Mouse (Mus musculus) left cerebral cortex, adult 8-10 months (tissue): ENCODE measurements around the gene Map2k1. TPM values are rescaled to one million over a fixed set of nuclear protein-coding genes. Genes with fewer than 3 reads are reported as not detected.

Experiments used
- DNase-seq, 2 experiments: peaks; one replicate each; pipeline ENCODE4 v3.0.0; 2022; ENCODE audit warnings: low spot score in 2 of 2
- total RNA-seq, 4 experiments: library from RNA; stranded (reverse); gene quantifications; 2 replicates each; pipeline ENCODE4 v1.2.4; 2022

Map2k1 gene
- total RNA-seq, 4 experiments from 2014 or later: 274 to 294 (median 288) TPM

DNA sequence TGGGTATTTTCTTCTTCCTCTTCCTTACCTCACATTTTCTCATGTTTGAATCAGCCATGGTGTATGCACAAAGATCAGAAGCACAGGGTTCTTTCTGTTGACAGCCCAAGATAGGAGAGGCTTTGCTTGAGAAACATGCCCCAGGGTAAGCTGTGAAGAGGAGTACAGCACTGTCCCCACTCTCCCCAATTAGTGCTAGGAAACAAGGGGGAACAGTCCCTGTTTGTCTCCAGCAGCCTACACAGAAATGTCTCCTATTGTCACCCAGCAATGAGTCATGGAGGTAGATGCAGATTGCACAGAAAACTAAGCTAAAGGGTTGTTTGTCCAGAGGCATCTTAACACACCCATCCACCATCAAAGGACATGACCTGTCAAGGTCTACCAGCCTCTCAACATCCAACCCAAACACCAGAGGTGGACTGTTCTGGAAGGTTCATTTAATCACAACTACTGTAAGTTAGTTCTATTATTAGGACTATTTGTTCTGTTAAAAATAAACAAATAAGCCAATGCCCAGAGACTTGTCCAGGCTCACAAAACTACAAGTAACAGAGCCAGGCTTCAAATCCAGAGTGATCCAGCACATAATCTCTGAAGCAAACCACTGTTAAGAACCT, 3.2 kb downstream of the Map2k1 start:
- DNase-seq: no peak

DNA sequence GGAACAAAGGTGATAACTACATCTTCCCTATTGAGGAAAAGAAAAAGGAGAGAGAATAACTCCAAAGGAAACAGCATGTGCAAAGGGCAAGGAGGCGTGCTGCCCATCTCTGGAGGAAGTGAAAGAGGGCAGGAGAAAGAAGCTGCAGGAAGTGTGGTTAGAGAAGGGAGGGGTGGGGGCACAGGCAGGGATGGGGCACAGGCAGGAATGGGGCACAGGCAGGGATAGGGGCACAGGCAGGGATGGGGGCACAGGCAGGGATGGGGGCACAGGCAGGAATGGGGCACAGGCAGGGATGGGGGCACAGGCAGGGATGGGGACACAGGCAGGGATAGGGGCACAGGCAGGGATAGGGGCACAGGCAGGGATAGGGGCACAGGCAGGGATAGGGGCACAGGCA, 4.1 kb downstream of the Map2k1 start:
- no peak for DNase-seq

DNA sequence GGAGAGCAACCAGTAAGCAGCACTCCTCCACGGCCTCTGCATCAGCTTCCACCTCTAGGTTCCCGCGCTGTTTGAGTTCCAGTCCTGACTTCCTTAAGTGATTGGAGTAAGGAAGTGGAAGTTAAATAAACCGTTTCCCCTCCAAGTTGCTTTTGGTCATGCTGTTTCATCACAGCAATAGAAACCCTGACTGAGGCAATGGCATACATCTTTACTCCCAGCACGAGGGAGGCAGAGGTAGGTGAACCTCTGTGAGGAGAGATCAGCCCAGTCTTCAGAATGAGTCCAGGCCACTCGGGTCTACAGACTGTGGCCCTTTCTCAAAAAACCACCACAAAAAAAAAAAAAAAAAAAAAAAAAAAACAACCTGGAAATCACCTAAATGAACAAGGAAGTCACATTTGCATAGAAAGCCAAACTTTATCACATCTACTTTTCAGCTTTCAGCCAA, 11.0 kb downstream of the Map2k1 start:
- DNase-seq: no peak

DNA sequence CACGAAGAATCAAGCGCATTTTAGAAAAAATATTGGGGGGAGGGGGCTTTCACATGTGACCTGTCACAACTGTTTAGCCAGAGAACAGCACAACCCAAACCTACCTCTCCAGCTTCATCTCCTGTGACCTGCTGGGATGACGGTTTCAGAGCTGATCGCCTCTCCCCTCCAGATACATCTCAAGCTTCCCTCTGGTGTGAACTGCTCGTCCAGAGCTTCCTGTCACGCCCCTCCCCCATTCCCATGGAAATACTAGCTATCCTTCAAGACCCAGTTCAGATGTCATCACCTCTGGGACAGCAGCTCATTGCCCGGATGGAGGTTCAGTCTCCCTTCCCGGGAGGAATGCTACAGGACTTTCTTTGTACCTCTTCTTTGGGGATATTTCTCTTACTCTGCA, 12.8 kb downstream of the Map2k1 start:
- no peak for DNase-seq

DNA sequence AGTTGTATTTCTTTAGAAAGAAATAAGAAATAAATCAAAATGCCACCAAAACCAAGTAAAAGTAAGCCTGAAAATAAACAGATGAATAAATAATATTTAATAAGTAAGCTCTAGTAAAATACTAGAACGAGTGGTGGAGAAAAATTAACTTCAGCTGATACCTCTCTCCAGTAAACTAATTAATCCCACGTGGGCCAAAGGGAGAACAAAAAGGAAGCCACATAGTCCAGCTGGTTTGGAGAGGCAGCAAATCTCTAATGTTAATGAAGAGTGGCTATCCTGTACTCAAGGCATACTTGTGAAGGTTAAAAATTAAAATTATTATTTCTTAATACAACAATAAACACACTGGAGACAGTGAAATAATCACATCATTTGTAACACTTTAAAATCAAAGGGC, 13.3 kb downstream of the Map2k1 start:
- no peak for DNase-seq

DNA sequence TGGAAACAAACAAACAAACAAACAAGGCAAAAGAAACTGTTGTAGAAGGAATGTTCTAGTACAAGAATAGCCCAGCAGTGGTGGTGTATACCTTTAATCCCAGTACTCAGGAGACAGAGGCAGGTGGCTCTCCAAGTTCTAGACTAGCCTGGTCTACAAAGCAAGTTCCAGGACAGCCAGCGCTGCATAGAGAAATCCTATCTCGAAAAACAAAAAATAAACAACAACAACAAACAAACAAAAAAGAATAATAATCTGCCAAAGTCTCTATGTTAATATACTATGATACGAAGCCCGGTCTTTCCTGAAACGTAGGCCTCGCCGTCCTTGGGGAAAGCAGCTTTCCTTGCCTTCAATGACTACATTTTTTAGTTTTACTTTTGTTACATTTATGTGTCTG, 17.4 kb downstream of the Map2k1 start:
- DNase-seq: no peak

DNA sequence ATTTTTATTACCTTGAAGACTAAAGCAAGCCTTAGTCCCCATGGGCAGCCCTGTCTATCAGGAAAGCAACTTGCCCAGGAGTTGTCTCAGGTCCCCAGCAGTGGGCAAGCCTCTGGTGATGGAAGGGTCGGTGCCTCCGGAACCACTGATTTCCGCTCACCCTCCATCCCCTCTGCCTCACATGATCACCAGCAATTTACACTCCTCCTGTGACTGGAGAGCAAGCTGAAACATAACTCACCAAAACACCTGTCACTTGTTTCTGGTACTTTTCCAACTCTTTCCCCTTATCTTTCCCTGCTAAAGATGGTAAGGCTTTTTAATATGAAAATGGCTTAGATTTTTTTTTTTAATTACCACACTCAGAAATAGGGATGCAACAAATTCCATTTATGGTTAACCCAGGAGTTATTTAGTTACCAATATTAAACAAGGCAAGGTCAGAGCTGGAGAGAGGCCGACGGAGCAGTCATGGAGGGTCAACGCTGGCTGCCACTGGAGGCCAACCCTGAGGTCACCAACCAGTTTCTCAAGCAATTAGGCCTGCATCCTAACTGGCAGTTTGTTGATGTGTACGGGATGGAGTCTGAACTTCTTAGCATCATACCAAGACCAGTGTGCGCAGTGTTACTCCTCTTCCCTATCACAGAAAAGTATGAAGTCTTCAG, 18.5 kb downstream of the Map2k1 start, which contains the start of gene Uchl4:
Gene Uchl4 (plus strand): TSS at position 434 of the 668 bp plus-strand sequence.
- no peak for DNase-seq

DNA sequence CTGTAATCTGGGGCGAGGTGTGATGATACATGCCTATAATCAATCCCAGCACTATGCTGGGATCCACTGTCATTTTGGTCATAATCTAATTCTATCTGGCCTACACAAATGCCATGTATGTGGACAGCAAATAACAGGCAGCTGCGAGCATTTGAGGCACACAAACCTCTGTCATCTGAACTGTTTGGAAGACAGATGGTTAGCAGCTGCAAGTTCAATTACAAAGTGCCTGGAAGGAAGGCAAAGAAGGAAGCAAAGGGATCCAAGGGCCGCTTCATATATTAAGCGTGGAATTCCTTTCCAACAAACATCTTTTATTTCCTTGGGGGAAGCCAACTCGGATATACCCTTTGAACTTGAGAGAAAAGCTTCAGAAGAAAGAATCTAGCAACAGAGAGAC, 19.8 kb downstream of the Map2k1 start:
- DNase-seq: no peak

DNA sequence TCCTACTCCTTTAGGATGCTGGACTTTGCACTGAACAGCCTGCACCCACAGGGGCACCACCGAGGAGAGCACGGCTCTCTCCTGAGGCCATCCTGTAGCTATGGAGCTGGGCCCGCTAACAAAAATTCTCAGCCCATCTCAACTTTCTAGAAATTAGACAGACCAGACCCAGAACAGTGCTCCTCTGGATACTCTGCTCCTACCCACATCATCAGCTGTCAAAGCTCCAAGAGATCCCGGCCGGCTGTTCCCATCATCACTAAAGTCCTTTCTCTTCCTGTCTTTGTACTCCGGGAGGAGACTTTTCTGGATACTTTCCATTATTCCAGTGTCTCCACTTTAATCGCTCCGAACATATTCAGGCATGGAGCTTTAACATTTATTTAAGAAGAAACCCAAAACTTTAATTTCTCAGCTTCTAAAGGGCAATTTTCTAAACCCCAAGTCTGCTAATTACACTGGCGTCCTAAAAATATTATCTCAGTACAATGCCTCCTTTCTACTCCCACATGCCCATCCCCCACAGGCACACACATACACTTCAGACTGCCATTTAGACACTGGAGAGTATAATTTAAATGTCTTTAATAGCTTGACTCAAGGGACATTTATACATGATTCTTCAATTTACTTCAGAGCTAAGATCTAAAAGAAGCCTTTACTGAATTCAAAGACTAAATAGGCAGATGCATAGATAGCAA, 21.0 kb downstream of the Map2k1 start:
- DNase-seq: no peak

DNA sequence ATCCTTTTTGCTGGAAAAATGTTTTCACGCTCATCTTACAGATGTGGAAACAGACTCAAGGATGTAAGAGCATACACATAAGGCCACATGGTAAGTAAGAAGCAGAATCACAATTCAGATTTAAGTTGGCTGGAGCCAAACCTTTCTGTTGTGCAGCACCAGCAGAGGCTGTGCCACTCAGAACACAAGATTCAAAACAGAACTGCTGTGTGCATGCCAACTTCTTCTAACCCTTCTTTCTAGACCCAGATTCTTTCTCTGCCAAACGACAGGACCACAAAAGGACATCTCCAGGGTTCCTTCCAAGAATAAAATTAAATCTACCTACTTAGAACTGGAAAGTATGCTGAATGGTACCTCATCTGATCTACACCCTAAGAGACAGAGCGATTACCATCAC, 21.8 kb downstream of the Map2k1 start:
- DNase-seq: no peak

DNA sequence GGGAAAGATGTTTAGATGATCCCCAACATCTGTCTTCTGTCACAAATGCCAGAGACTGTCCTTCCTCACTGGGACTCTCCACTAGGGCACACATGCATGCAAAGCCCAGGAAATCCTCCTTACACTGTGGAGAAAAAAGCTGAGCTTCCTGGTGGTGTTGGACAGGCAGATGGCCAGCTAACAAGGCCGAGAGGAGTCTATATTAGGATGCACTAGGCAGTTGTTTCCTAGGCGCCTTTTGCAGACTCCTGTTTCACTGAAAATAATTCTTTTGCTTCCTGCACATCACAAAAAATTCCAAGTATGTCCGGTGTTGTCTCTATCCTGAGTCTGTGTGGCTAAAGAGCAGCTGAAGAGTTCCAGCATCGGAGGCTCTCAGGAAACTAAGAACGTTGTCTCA, 22.3 kb downstream of the Map2k1 start:
- no peak for DNase-seq

DNA sequence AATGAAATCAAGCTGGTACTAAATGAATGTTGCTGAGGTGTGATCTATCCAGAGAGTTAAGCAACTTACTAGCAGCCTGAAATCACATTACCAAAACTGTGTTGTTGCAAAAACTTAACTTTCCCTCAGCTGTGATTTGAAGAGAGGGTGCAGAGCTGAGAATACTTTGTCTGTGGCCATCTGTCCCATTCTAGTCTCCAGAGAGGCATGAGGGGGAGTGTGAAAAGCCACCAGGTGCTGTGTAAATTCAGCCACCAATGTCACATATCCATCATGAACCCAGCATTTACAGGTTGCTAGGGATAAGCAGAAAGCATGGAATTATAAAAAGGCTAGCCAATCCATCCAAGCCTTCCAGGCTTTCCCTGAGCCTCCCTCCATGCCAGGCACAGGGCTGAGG, 24.5 kb downstream of the Map2k1 start:
- peak in 1 of 2 experiments; percentile 42 for DNase-seq

DNA sequence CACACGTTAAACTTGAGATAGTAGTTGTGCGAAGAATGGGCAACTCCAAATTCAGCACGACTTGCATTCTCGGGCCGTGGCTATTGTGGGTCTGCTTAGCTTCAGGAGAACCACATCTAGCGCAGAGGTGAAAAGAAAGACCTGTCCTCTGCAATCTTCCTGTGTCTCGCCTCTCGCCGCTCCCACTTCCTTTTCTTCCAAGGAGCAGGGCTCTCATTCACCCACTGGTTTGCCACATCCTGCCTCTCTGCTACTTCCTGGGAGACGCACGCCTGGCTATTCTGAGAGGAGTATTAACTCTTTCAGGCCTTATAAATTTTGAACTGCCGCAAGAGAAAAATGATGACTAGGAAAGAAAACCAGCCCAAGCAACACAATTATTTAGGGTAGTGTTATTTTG, 25.7 kb downstream of the Map2k1 start:
- DNase-seq: no peak

DNA sequence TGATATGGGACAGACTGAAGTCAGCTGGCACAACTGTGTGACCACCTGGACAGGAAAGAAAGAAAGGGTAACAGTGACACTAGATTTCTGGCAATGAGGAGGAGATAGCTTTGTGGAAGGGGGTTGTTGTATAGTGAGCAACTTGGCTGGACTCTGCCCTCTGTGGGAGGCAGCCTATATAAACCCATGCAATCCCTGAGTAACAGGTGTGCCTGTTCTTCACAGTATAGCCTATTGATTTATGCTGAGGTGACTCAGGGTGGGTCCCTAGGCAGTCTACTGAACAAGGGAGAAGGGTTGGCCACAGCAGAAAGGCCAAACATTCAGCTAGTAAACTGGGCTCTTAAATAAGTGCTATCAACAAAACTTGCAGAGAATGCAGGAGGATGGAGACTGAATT, 27.6 kb downstream of the Map2k1 start:
- DNase-seq: no peak

DNA sequence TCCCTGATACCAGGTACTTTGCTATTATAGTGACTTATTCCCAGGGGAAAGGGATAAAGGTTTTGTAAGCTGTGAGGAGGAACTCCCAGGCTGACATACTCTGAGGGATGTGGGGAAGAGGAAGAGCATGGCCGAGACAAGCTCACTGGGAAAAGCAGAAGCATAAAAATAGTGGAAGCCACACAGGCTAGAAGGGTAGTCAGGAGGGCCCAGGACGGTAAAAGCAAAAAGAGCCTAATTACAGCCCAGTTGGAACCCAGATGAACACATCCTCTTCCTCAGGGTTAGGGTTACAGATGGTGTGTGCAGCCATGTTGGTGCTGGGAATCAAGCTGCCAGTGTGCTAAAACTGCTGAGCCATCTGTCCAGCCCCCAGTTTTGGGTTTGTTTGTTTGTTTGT, 31.3 kb downstream of the Map2k1 start:
- no peak for DNase-seq

DNA sequence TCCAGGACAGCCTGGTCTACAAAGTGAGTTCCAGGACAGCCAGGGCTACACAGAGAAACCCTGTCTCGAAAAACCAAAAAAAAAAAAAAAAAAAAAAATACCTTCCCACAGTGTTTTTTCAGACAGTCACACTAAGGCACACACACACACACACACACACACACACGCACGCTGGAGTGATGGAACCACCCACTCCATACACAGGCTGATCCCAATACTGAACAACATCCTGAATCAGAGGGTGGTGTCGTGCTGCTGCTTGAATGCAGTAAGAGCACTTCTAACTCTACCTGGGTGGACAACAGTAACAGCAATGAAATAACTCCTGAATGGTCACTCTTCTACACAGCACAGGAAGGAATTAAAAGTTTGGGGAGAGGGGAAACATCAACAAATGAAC, 32.0 kb downstream of the Map2k1 start:
- peak in 1 of 2 experiments; percentile 59 for DNase-seq

DNA sequence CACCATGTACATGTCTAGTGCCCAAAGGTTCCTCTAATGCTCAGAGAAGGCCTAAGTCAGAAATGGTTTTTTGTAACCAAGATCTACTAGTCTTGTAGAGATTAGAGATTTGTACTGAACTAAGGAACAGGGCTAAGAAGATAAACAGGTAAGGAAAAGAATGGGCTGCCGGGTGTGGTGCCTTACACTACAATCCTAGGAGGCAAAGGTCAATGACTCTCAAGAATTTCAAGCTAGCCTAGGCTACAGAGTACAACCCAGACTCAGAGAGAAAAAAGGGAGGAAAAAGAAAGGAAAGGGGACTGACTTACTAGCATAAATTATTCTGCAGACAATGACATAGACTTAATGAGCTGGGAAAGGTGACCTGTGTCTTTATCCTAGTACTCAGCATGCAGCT, 32.8 kb downstream of the Map2k1 start:
- no peak for DNase-seq

DNA sequence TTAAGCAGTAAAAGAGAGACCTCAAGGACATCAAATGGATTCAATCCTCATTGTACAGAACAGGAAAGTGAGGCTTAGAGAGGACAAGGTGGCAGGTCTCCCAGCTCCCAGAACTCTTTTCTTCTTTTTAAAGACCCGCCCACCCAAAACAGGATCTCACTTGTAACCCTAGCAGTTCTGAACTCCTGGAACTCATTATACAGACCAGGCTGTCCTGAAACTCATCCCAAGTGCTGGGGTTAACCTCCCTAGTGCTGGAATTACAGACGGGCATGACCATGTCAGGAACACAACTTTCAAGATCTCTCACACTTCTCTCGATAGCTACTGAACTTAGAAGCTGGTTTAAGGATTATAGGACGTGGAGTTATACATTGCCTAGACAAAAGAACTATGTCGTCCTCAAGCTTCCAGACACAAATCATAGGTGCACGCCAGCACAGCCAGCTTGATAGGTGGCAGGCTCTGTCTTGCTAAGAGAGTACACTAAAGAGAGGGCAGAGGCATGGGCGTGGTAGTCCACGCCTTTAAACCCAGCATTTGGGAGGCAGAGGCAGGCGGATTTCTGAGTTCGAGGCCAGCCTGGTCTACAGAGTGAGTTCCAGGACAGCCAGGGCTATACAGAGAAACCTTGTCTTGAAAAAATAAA, 33.5 kb downstream of the Map2k1 start:
- no peak for DNase-seq

DNA sequence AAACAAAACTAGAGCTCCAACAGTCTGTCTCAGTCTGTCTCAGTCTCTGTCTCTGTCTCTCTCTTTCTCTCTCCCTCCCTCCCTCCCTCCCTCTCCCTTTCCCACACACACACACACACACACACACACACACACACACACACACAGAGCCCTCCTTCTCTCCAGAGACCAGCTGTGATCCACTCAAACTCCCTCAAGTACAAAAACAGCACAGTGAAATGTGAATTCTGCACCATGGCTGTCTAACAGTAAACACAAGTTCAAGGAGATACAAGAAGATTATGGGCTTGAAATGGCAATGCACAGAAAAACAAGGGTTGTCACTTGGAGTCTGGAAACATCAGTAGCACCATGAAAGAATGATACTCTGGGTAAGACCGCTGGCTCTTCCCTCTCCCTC, 34.1 kb downstream of the Map2k1 start:
- no peak for DNase-seq

DNA sequence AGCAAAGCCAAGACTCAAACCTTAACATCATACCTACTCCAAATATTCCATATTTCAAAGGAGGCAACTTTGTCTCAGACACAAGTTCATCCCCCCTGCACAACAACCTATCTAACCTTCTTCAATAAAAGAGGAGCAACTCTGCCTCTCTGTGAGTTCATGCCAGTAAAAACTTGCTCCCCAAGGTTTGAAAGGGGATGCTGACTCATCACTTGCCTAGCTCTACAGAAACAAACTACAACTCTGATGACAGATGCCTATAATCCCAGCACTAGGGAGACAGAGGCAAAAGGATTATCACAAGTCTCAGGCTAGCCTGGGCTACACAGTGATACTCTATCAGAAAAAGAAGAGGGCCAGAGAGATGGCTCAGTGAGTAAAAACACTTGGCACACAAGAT, 35.5 kb downstream of the Map2k1 start:
- no peak for DNase-seq

DNA sequence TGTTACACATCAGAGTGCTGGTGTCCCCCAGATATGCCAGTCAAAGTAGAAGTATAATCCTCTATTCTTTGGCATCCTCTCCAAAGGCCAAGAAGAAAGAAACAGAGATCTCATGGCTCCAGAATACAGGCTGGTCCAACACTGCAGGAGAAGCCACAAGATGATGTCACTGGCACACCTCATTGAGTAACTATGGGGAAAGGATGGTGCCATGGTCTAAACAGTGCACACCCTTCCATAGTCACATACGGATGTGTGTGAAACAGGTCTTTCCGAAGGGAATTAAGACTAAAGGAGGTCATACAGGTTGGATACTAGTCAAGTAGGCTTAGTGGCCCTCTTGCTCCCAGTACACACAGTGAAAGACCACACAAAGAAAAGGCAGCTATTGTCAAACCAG, 36.8 kb downstream of the Map2k1 start:
- no peak for DNase-seq

DNA sequence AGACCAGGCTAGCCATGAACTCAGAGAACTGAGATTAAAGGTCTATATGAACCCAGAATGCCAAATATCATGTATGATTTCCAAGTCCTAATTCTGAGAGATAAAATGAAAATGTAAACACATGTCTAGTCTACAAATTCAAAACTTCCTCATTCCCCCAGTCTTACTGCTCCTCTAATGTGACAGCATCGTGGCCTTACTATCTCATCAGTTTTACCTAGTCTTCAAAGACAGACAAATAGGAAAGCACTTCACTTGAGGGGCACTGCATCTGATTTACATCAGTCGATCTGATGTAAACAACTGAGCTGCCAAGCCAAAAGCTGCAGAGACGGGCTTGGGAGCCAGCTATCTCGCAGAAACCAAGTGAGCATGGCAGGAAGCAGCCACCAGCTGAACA, 37.3 kb downstream of the Map2k1 start:
- no peak for DNase-seq
